ENCODE assay signal across 8 mouse cellular contexts in genomic region chr8:124284984-124285576, GRCm38 (mm10). TPM values are rescaled to one million over a fixed set of nuclear protein-coding genes. Genes with fewer than 3 reads are reported as not detected.
A peak's percentile ranks its signal among the peaks of the same experiment; 100 is the strongest.
DNase-seq lines count a peak whose midpoint lies in the region; ATAC-seq lines count a peak whose summit lies in the region.

No protein-coding gene starts in this region.

- H3K36me3 ChIP-seq in forebrain, embryonic 15.5 days, result no peaks in the 10 kb centered on the region
- no peaks in the 10 kb centered on the region for H3K36me3 ChIP-seq in hindbrain, embryonic 14.5 days (replicated peaks; ENCODE audit: control insufficient read depth, insufficient read depth)
- no peaks in the 10 kb centered on the region for H3K36me3 ChIP-seq in midbrain, embryonic 12.5 days

- ATAC-seq in forebrain, embryonic 15.5 days (replicated peaks), result peak; percentile 36
- ATAC-seq in hindbrain, embryonic 14.5 days (ENCODE audit: low FRiP score), result peak; percentile 35; the same call in 1 of the 2 replicates
- ATAC-seq in midbrain, embryonic 12.5 days (ENCODE audit: low FRiP score, low read depth), result peak; percentile 32; the same call in 1 of the 2 replicates
- no peak for ATAC-seq in granulocyte monocyte progenitor cell, adult 5-6 weeks (replicated peaks; ENCODE audit: poor library complexity, severe bottlenecking)

- WGBS in forebrain, embryonic 15.5 days, result 3% methylated on average over 9 of the region's 9 CpGs
- 6% methylated on average over 9 of the region's 9 CpGs for WGBS in hindbrain, embryonic 14.5 days
- WGBS in midbrain, embryonic 12.5 days, result 9% methylated on average over 9 of the region's 9 CpGs

- no peaks in the 10 kb centered on the region for H3K9me3 ChIP-seq in forebrain, embryonic 15.5 days
- no peaks in the 10 kb centered on the region for H3K9me3 ChIP-seq in hindbrain, embryonic 14.5 days (ENCODE audit: control insufficient read depth, low read length)
- H3K9me3 ChIP-seq in midbrain, embryonic 12.5 days, result no peaks in the 10 kb centered on the region

- H3K4me1 ChIP-seq in forebrain, embryonic 15.5 days, result peaks cover 71% of the 10 kb centered on the region
- peaks cover 54% of the 10 kb centered on the region for H3K4me1 ChIP-seq in hindbrain, embryonic 14.5 days (replicated peaks; ENCODE audit: control insufficient read depth, insufficient read depth, low read length)
- peaks cover 72% of the 10 kb centered on the region for H3K4me1 ChIP-seq in midbrain, embryonic 12.5 days

- peak; percentile 78 for DNase-seq in adrenal gland, postnatal 10 days
- no peak for DNase-seq in adrenal gland, adult 8-10 months
- DNase-seq in hindbrain, embryonic 14.5 days (ENCODE audit: low spot score), result peak; percentile 50
- DNase-seq in right cerebral cortex, adult 2 months (ENCODE audit: low spot score in 2 of 2), result no peak
- no peak for DNase-seq in layer of hippocampus, adult 11-12 months (ENCODE audit: low spot score)

- H3K27ac ChIP-seq in forebrain, embryonic 15.5 days (replicated peaks), result peak overlapping the region; percentile 84
- H3K27ac ChIP-seq in hindbrain, embryonic 14.5 days, result peak overlapping the region; percentile 88
- peak overlapping the region; percentile 98 for H3K27ac ChIP-seq in midbrain, embryonic 12.5 days (replicated peaks)

- no peaks in the 10 kb centered on the region for H3K27me3 ChIP-seq in forebrain, embryonic 15.5 days
- H3K27me3 ChIP-seq in hindbrain, embryonic 14.5 days (ENCODE audit: control insufficient read depth, insufficient read depth, low read length), result no peaks in the 10 kb centered on the region
- H3K27me3 ChIP-seq in midbrain, embryonic 12.5 days, result no peaks in the 10 kb centered on the region

- H3K4me3 ChIP-seq in forebrain, embryonic 15.5 days, result no peak overlapping the region
- H3K4me3 ChIP-seq in hindbrain, embryonic 14.5 days (replicated peaks; ENCODE audit: low read length), result no peak overlapping the region
- no peak overlapping the region for H3K4me3 ChIP-seq in midbrain, embryonic 12.5 days

- H3K9ac ChIP-seq in forebrain, embryonic 15.5 days (replicated peaks), result no peak overlapping the region
- H3K9ac ChIP-seq in hindbrain, embryonic 14.5 days, result peak overlapping the region; percentile 49
- no peak overlapping the region for H3K9ac ChIP-seq in midbrain, embryonic 12.5 days (replicated peaks)

- no peak overlapping the region for H3K4me2 ChIP-seq in forebrain, embryonic 15.5 days (replicated peaks)
- H3K4me2 ChIP-seq in hindbrain, embryonic 14.5 days (replicated peaks), result no peak overlapping the region
- H3K4me2 ChIP-seq in midbrain, embryonic 12.5 days (replicated peaks), result peak overlapping the region; percentile 37

RNA-seq across cellular contexts. Expression of gene Galnt2, which starts 53.9 kb away (rescaled TPM):
- 10 to 100 TPM; 60.1 to 67.6 TPM for total RNA-seq in adrenal gland, postnatal 10 days (2021)
- 10 to 100 TPM; 47.0 to 66.5 (median 54.4) TPM for total RNA-seq in adrenal gland, adult 8-10 months (2022)
- 54.2 and 56.3 TPM in 2 replicates for polyA plus RNA-seq in forebrain, embryonic 15.5 days (2015; fragmentation: Nextera tagmentation; extraction: Ambion mirVana)
- polyA plus RNA-seq in hindbrain, embryonic 14.5 days (2014; fragmentation: Nextera tagmentation; extraction: Ambion mirVana), result 62.9 and 70.6 TPM in 2 replicates
- polyA plus RNA-seq in midbrain, embryonic 12.5 days (2016; fragmentation: Nextera tagmentation; extraction: Ambion mirVana), result 80.7 and 86.2 TPM in 2 replicates
- 25.6 and 48.0 TPM in 2 replicates for total RNA-seq in granulocyte monocyte progenitor cell, adult 5-6 weeks (2014; fragmentation: Nextera tagmentation)
- 20.4 and 32.7 TPM in 2 replicates for total RNA-seq in granulocyte monocyte progenitor cell, adult 5-6 weeks (2017)

Comparison
In these comparisons a context has a peak if more than half of its experiments do, and no peak if none do; other contexts are left out.
1. DNase-seq: peak in adrenal gland, postnatal 10 days (single experiment) and hindbrain, embryonic 14.5 days (single experiment); none in adrenal gland, adult 8-10 months (single experiment), right cerebral cortex, adult 2 months (0 of 2) and layer of hippocampus, adult 11-12 months (single experiment).
2. Peak in every context shown above with its lines, with median percentiles within 50 percentile points of each other: H3K27ac ChIP-seq.